Mouse (Mus musculus) kidney, embryonic 14.5 days (tissue): ENCODE measurements around the gene Tcte2. TPM values are rescaled to one million over a fixed set of nuclear protein-coding genes. Genes with fewer than 3 reads are reported as not detected.
A peak's percentile ranks its signal among the peaks of the same experiment; 100 is the strongest.

ENCODE experiments used
- ATAC-seq: fragments of 200-750 bp; cut with Nextera tagmentation; 2 replicates; pipeline ENCODE4 v1.8.0; 2017; ENCODE audit warnings: moderate number of reproducible peaks, mild to moderate bottlenecking, moderate TSS enrichment, moderate library complexity; ENCODE audit not compliant: low FRiP score, low TSS enrichment
- H3K27ac ChIP-seq: fragments of 300-500 bp; sonication (generic); 2 replicates; pipeline ENCODE4 v1.5.1; 2014; ENCODE audit warnings: low read depth, mild to moderate bottlenecking, low read length, moderate library complexity, mixed read lengths
- H3K27me3 ChIP-seq: fragments of 300-500 bp; sonication (generic); 2 replicates; pipeline ENCODE4 v1.6.1; 2014; ENCODE audit warnings: mild to moderate bottlenecking, low read length; ENCODE audit not compliant: control insufficient read depth, insufficient read depth
- H3K36me3 ChIP-seq: fragments of 300-500 bp; sonication (generic); 2 replicates; pipeline ENCODE4 v1.6.1; 2014; ENCODE audit warnings: low read length, mixed read lengths; ENCODE audit not compliant: control insufficient read depth, insufficient read depth
- H3K4me1 ChIP-seq: fragments of 300-500 bp; sonication (generic); 2 replicates; pipeline ENCODE4 v1.6.1; 2014; ENCODE audit warnings: low read length, mixed read lengths; ENCODE audit not compliant: control insufficient read depth, insufficient read depth
- H3K4me2 ChIP-seq: fragments of 300-500 bp; sonication (generic); replicated peaks from 2 replicates; pipeline ENCODE4 v1.6.1; 2014; ENCODE audit warnings: low read depth, mild to moderate bottlenecking, low read length
- H3K4me3 ChIP-seq: fragments of 300-500 bp; sonication (generic); 2 replicates; pipeline ENCODE4 v1.5.1; 2014; ENCODE audit warnings: mild to moderate bottlenecking, low read length
- H3K9ac ChIP-seq: fragments of 300-500 bp; sonication (generic); 2 replicates; pipeline ENCODE4 v1.6.1; 2014; ENCODE audit warnings: low read depth, mild to moderate bottlenecking, low read length, moderate library complexity
- H3K9me3 ChIP-seq: fragments of 300-500 bp; sonication (generic); 2 replicates; pipeline ENCODE4 v1.6.1; 2016; ENCODE audit warnings: low read length; ENCODE audit not compliant: control insufficient read depth
- WGBS: fragments of 180-500 bp; shearing (Covaris S2); extraction: QIAGEN DNeasy Blood & Tissue Kit; methylation state at CpG from one replicate; pipeline ENCODE4 v1.1.7; 2014; 5-methylcytosine and 5-hydroxymethylcytosine counted together
- polyA plus RNA-seq: library from polyadenylated mRNA; unstranded; fragments of >200 nt; fragmentation: Nextera tagmentation; extraction: Ambion mirVana; gene quantifications from 2 replicates; pipeline ENCODE4 v1.2.1, GENCODE M21; 2014

Tcte2 gene
- polyA plus RNA-seq, 1 experiment from 2014 or later: 3.4 TPM

GRCm38 (mm10) chr17:13668052-13669015 lies 93.3 kb downstream of the Tcte2 start:
- Histone ChIP-seq H3K4me1 (peaks cover 29% of the 10 kb centered on the region), H3K36me3 (no peaks in the 10 kb centered on the region), H3K4me2 (peak overlapping the region; percentile 31), H3K27me3 (no peaks in the 10 kb centered on the region), H3K9me3 (no peaks in the 10 kb centered on the region), H3K27ac (peak overlapping the region; percentile 77; the same call in 1 of the 2 replicates), H3K9ac (peak overlapping the region; percentile 31; the same call in 1 of the 2 replicates), H3K4me3 (no peak overlapping the region)
- ATAC-seq: peak; percentile 84
- 8% methylated on average over 16 of the region's 16 CpGs for WGBS

GRCm38 (mm10) chr17:13667006-13667405 lies 94.6 kb downstream of the Tcte2 start:
- no peak overlapping the region for H3K9ac ChIP-seq
- H3K9me3 ChIP-seq: no peaks in the 10 kb centered on the region
- no peak for ATAC-seq
- no peak overlapping the region for H3K27ac ChIP-seq
- no peak overlapping the region for H3K4me2 ChIP-seq
- H3K4me1 ChIP-seq: peaks cover 29% of the 10 kb centered on the region
- WGBS: 73% methylated on average over 3 of the region's 3 CpGs
- H3K36me3 ChIP-seq: no peaks in the 10 kb centered on the region
- no peak overlapping the region for H3K4me3 ChIP-seq
- no peaks in the 10 kb centered on the region for H3K27me3 ChIP-seq

GRCm38 (mm10) chr17:13665731-13666130 lies 95.9 kb downstream of the Tcte2 start:
- no peak for ATAC-seq
- Histone ChIP-seq H3K4me2 (no peak overlapping the region), H3K9ac (no peak overlapping the region), H3K27me3 (no peaks in the 10 kb centered on the region), H3K4me3 (no peak overlapping the region), H3K4me1 (peaks cover 25% of the 10 kb centered on the region), H3K27ac (no peak overlapping the region), H3K36me3 (no peaks in the 10 kb centered on the region), H3K9me3 (no peaks in the 10 kb centered on the region)
- 78% methylated on average over 1 of the region's 1 CpGs for WGBS

GRCm38 (mm10) chr17:13663386-13664166 lies 98.0 kb downstream of the Tcte2 start:
- Histone ChIP-seq H3K9ac (no peak overlapping the region), H3K4me1 (peaks cover 11% of the 10 kb centered on the region), H3K36me3 (no peaks in the 10 kb centered on the region), H3K4me2 (no peak overlapping the region), H3K4me3 (no peak overlapping the region), H3K9me3 (no peaks in the 10 kb centered on the region), H3K27ac (no peak overlapping the region), H3K27me3 (no peaks in the 10 kb centered on the region)
- 83% methylated on average over 13 of the region's 13 CpGs for WGBS
- no peak for ATAC-seq

Other genes starting within 250 kb of the Tcte2 start
- gene Afdn, start 1.3 kb downstream of the Tcte2 start, polyA plus RNA-seq: 96.7 and 105 TPM in 2 replicates
- gene Gm7168, start 186.5 kb upstream of the Tcte2 start, polyA plus RNA-seq: not detected in 2 replicates
- gene Gm7356, start 241.9 kb upstream of the Tcte2 start, polyA plus RNA-seq: not detected in 2 replicates